Mouse (Mus musculus) liver, adult 2 months (tissue): ENCODE measurements at regions not wholly inside any gene's neighbourhood (a gene's known extent, or its start where the extent isn't known, plus 50 kb on each side); places are given as distances from the start of the nearest gene placed in this dataset.

Experiments
- CTCF ChIP-seq: fragments of 200-500 bp; IDR thresholded peaks from 2 replicates; pipeline ENCODE4 v1.5.1; 2011; ENCODE audit warnings: low read depth, low read length, control low read depth
- POLR2A ChIP-seq: fragments of 200-500 bp; IDR thresholded peaks from 2 replicates; pipeline ENCODE4 v1.6.1; 2011; ENCODE audit warnings: low read length, control low read depth; ENCODE audit not compliant: insufficient read depth; ENCODE audit errors: extremely low read depth

GRCm38 (mm10) chr6:41194464-41194863 is 107.6 kb upstream of the Try4 start:
- TF ChIP-seq CTCF = no peak
- no peak for TF ChIP-seq POLR2A
